Mouse (Mus musculus) lung, postnatal 0 days (tissue): Measurements from ENCODE around the gene Fam160a1. TPM values are rescaled to one million over a fixed set of nuclear protein-coding genes. Genes with fewer than 3 reads are reported as not detected.

Experiments
- ATAC-seq: fragments of 200-750 bp; cut with Nextera tagmentation; 2 replicates; pipeline ENCODE4 v1.8.0; 2017; ENCODE audit warnings: moderate library complexity
- DNase-seq: peaks from one replicate; pipeline ENCODE4 v3.0.0-alpha.2; 2016; ENCODE audit warnings: low spot score
- H3K27ac ChIP-seq: fragments of 300-500 bp; sonication (generic); 2 replicates; pipeline ENCODE4 v1.5.1; 2014; ENCODE audit warnings: antibody characterized with exemption, mild to moderate bottlenecking, low read length, mixed read lengths
- H3K27me3 ChIP-seq: fragments of 300-500 bp; sonication (generic); replicated peaks from 2 replicates; pipeline ENCODE4 v1.6.1; 2014; ENCODE audit warnings: low read length, mixed read lengths; ENCODE audit not compliant: insufficient read depth
- H3K36me3 ChIP-seq: fragments of 300-500 bp; sonication (generic); 2 replicates; pipeline ENCODE4 v1.6.1; 2014; ENCODE audit warnings: low read length, mixed read lengths; ENCODE audit not compliant: insufficient read depth
- H3K4me1 ChIP-seq: fragments of 300-500 bp; sonication (generic); 2 replicates; pipeline ENCODE4 v1.6.1; 2014; ENCODE audit warnings: antibody characterized with exemption, low read depth, low read length, mixed read lengths; ENCODE audit not compliant: insufficient read depth
- H3K4me2 ChIP-seq: fragments of 300-500 bp; sonication (generic); replicated peaks from 2 replicates; pipeline ENCODE4 v1.6.1; 2014; ENCODE audit warnings: low read depth, mild to moderate bottlenecking, low read length, moderate library complexity, mixed read lengths
- H3K4me3 ChIP-seq: fragments of 300-500 bp; sonication (generic); 2 replicates; pipeline ENCODE4 v1.5.1; 2014; ENCODE audit warnings: low read depth, low read length
- H3K9ac ChIP-seq: fragments of 300-500 bp; sonication (generic); replicated peaks from 2 replicates; pipeline ENCODE4 v1.6.1; 2014; ENCODE audit warnings: low read depth, mild to moderate bottlenecking
- H3K9me3 ChIP-seq: fragments of 300-500 bp; sonication (generic); 2 replicates; pipeline ENCODE4 v1.6.1; 2016; ENCODE audit warnings: low read length, mixed read lengths
- CTCF ChIP-seq: IDR thresholded peaks from 2 replicates; pipeline ENCODE4 v1.5.1; 2016; ENCODE audit warnings: antibody characterized with exemption, mild to moderate bottlenecking
- EP300 ChIP-seq: IDR thresholded peaks from 2 replicates; pipeline ENCODE4 v1.6.1; 2016; ENCODE audit warnings: antibody characterized with exemption, mild to moderate bottlenecking, control low read depth
- WGBS: fragments of 180-500 bp; shearing (Covaris S2); extraction: QIAGEN DNeasy Blood & Tissue Kit; methylation state at CpG from one replicate; pipeline ENCODE4 v1.1.7; 2014; 5-methylcytosine and 5-hydroxymethylcytosine counted together
- polyA plus RNA-seq: library from polyadenylated mRNA; unstranded; fragments of >200 nt; fragmentation: Nextera tagmentation; extraction: Ambion mirVana; gene quantifications from 2 replicates; pipeline ENCODE4 v1.2.1, GENCODE M21; 2015

Fam160a1 gene
- polyA plus RNA-seq, 1 experiment from 2014 or later: 4.6 TPM

- Histone ChIP-seq H3K9me3 (no peaks in the 10 kb centered on the region), H3K4me3 (no peak overlapping the region), H3K27ac (no peak overlapping the region), H3K36me3 (no peaks in the 10 kb centered on the region), H3K4me2 (no peak overlapping the region), H3K4me1 (no peaks in the 10 kb centered on the region), H3K27me3 (no peaks in the 10 kb centered on the region), H3K9ac (no peak overlapping the region)
- ATAC-seq (peak; percentile 47), DNase-seq (peak; percentile 16)
- TF ChIP-seq EP300 (no peak), CTCF (no peak)
- 28% methylated on average over 6 of the region's 6 CpGs for WGBS
These were observed 113.8 kb downstream of the Fam160a1 start for GRCm38 (mm10) chr3:85703141-85703882.

GRCm38 (mm10) chr3:85698496-85698895 is 118.6 kb downstream of the Fam160a1 start:
- no peaks in the 10 kb centered on the region for H3K9me3 ChIP-seq
- H3K9ac ChIP-seq: no peak overlapping the region
- no peak overlapping the region for H3K4me2 ChIP-seq
- H3K27me3 ChIP-seq: no peaks in the 10 kb centered on the region
- no peaks in the 10 kb centered on the region for H3K4me1 ChIP-seq
- H3K4me3 ChIP-seq: no peak overlapping the region
- no peaks in the 10 kb centered on the region for H3K36me3 ChIP-seq
- DNase-seq (no peak), ATAC-seq (no peak)
- 82% methylated on average over 4 of the region's 4 CpGs for WGBS
- TF ChIP-seq EP300 (no peak), CTCF (no peak)
- H3K27ac ChIP-seq: no peak overlapping the region

- WGBS: 83% methylated on average over 3 of the region's 3 CpGs
- no peak for ATAC-seq
These were observed 122.0 kb downstream of the Fam160a1 start for GRCm38 (mm10) chr3:85695056-85695455.

GRCm38 (mm10) chr3:85693013-85693412 is 124.1 kb downstream of the Fam160a1 start:
- Histone ChIP-seq H3K9ac (no peak overlapping the region), H3K36me3 (no peaks in the 10 kb centered on the region), H3K4me1 (no peaks in the 10 kb centered on the region), H3K4me3 (no peak overlapping the region), H3K4me2 (no peak overlapping the region), H3K27ac (no peak overlapping the region), H3K27me3 (no peaks in the 10 kb centered on the region), H3K9me3 (no peaks in the 10 kb centered on the region)
- ATAC-seq (no peak), DNase-seq (no peak)
- TF ChIP-seq CTCF (no peak), EP300 (no peak)
- 52% methylated on average over 3 of the region's 3 CpGs for WGBS

More at GRCm38 (mm10) chr3:85695056-85695455, 122.0 kb downstream of the Fam160a1 start:
- Histone ChIP-seq H3K4me2 (no peak overlapping the region), H3K27me3 (no peaks in the 10 kb centered on the region), H3K9me3 (no peaks in the 10 kb centered on the region), H3K27ac (no peak overlapping the region), H3K9ac (no peak overlapping the region), H3K36me3 (no peaks in the 10 kb centered on the region), H3K4me1 (no peaks in the 10 kb centered on the region), H3K4me3 (no peak overlapping the region)
- no peak for TF ChIP-seq CTCF
- TF ChIP-seq EP300: no peak
- no peak for DNase-seq

GRCm38 (mm10) chr3:85691134-85691533 is 126.0 kb downstream of the Fam160a1 start:
- WGBS: 49% methylated on average over 4 of the region's 4 CpGs
- TF ChIP-seq CTCF (no peak), EP300 (0 out of 2 replicates have a peak, but pooled peaks have one; percentile 22)

GRCm38 (mm10) chr3:85688341-85688740 is 128.8 kb downstream of the Fam160a1 start:
- Histone ChIP-seq H3K4me1 (no peaks in the 10 kb centered on the region), H3K9ac (no peak overlapping the region), H3K36me3 (no peaks in the 10 kb centered on the region), H3K4me2 (no peak overlapping the region), H3K27me3 (no peaks in the 10 kb centered on the region), H3K4me3 (no peak overlapping the region), H3K9me3 (no peaks in the 10 kb centered on the region), H3K27ac (no peak overlapping the region)
- DNase-seq (no peak), ATAC-seq (no peak)
- WGBS: 88% methylated on average over 14 of the region's 14 CpGs
- TF ChIP-seq CTCF (no peak), EP300 (no peak)

More at GRCm38 (mm10) chr3:85691134-85691533, 126.0 kb downstream of the Fam160a1 start:
- Histone ChIP-seq H3K36me3 (no peaks in the 10 kb centered on the region), H3K9ac (no peak overlapping the region), H3K27me3 (no peaks in the 10 kb centered on the region), H3K4me2 (no peak overlapping the region), H3K27ac (no peak overlapping the region), H3K9me3 (no peaks in the 10 kb centered on the region), H3K4me3 (no peak overlapping the region), H3K4me1 (no peaks in the 10 kb centered on the region)
- DNase-seq: peak; percentile 45
- ATAC-seq: peak; percentile 66
